In the genomic region with DNA sequence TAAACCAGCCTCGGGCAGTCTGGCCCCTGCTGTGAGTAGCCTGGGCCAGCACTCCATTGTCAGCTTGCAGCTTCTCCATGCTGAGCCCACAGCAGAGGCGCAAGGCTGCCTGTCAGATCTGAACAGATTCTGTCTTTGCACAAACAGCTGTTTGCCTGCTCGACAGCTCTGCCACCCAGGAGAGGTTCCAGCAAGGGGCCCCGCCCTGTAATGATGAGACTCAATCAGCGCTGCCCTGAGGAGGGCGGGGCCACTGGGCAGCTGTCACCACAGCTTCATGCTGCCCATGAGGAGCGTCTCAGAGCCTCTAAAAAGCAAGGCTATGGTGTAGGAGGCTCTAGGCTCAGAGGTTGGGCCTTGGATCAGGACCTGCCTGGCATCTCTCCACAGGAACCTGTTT, we compare ENCODE assay signal across 9 mouse cellular contexts. TPM values are rescaled to one million over a fixed set of nuclear protein-coding genes. Genes with fewer than 3 reads are reported as not detected.
DNase-seq lines count a peak whose midpoint lies in the region; ATAC-seq and TF ChIP-seq lines count a peak whose summit lies in the region.
"Had no signal": no experiment of that assay in that cellular context is flagged by ENCODE, and none has a peak within 500 bp of the region (broad histone marks: within the 10 kb centered on the region; RNA-seq: fewer than 3 reads in every experiment).

No protein-coding gene starts in this region.

- no peak overlapping the region for H3K4me2 ChIP-seq in kidney, embryonic 16.5 days (replicated peaks; ENCODE audit: low read depth, low read length)

- no peak overlapping the region for H3K4me3 ChIP-seq in kidney, embryonic 16.5 days (ENCODE audit: low read length)
- no peak overlapping the region for H3K4me3 ChIP-seq in kidney, adult 2 months (ENCODE audit: insufficient read depth, low read depth, low read length)

- 32% methylated on average over 7 of the region's 7 CpGs for WGBS in kidney, embryonic 16.5 days
- WGBS in kidney, adult 2 months, result 67% methylated on average over 7 of the region's 7 CpGs

- H3K4me1 ChIP-seq in kidney, embryonic 16.5 days (ENCODE audit: insufficient read depth, low read length), result peaks cover 34% of the 10 kb centered on the region
- H3K4me1 ChIP-seq in kidney, adult 2 months (ENCODE audit: control insufficient read depth, insufficient read depth, low read length), result peaks cover 18% of the 10 kb centered on the region

- no peak overlapping the region for H3K9ac ChIP-seq in kidney, embryonic 16.5 days (replicated peaks; ENCODE audit: low read length)

- DNase-seq in kidney, adult 2 months, result no peak
- peak; percentile 81 for DNase-seq in brain, adult 2 months (ENCODE audit: low read depth, low spot score)
- peak; percentile 68 for DNase-seq in gastrocnemius, postnatal 10 days
- DNase-seq in lung, postnatal 36 days, result peak; percentile 12
- no peak for DNase-seq in heart, adult 8-10 months (ENCODE audit: low spot score)
- DNase-seq in testis, postnatal 14 days (ENCODE audit: low spot score), result no peak
- DNase-seq in cerebellum, postnatal 4 days (ENCODE audit: low spot score in 2 of 2), result no peak

- no peaks in the 10 kb centered on the region for H3K27me3 ChIP-seq in kidney, embryonic 16.5 days (ENCODE audit: insufficient read depth, low read length)
- H3K27me3 ChIP-seq in kidney, adult 2 months (replicated peaks; ENCODE audit: control insufficient read depth, insufficient read depth, low read length), result no peaks in the 10 kb centered on the region
- H3K27me3 ChIP-seq: Patski had no signal

- H3K36me3 ChIP-seq in kidney, embryonic 16.5 days (ENCODE audit: insufficient read depth, low read length), result no peaks in the 10 kb centered on the region
- H3K36me3 ChIP-seq in kidney, adult 2 months (ENCODE audit: control insufficient read depth, insufficient read depth, low read length), result no peaks in the 10 kb centered on the region

- TF ChIP-seq CTCF in kidney, adult 2 months (conservative IDR thresholded peaks at IDR 0.05; ENCODE audit: insufficient read depth, insufficient read length, low read depth, low read length), result no peak

- TF ChIP-seq POLR2A in kidney, adult 2 months (IDR thresholded peaks at IDR 0.05; ENCODE audit: low read depth, low read length), result no peak

- peak; percentile 46; the same call in 1 of the 2 replicates for ATAC-seq in kidney, embryonic 16.5 days (ENCODE audit: low FRiP score, low TSS enrichment)
- ATAC-seq: Patski had no signal

- H3K9me3 ChIP-seq in kidney, embryonic 16.5 days (ENCODE audit: low read length), result 0 out of 2 replicates have a peak, but pooled peaks cover 3% of the 10 kb centered on the region

- H3K27ac ChIP-seq in kidney, embryonic 16.5 days (ENCODE audit: low read length), result no peak overlapping the region
- no peak overlapping the region for H3K27ac ChIP-seq in kidney, adult 2 months (ENCODE audit: insufficient read depth, low read depth, low read length)

RNA-seq across cellular contexts. Expression of a gene that starts 47.7 kb away (rescaled TPM):
- 5.4 and 6.8 TPM in 2 replicates for polyA plus RNA-seq in kidney, embryonic 16.5 days (2015; fragmentation: Nextera tagmentation; extraction: Ambion mirVana)
- polyA plus RNA-seq in kidney, adult 2 months (2012; rRNA removed), result 23.1 and 25.1 TPM in 2 replicates
- total RNA-seq in gastrocnemius, postnatal 10 days (2021), result under 1 TPM; 0.61 to 0.99 TPM
- total RNA-seq in heart, adult 8-10 months (2022), result 1 to 10 TPM in 3 of 4 experiments, under 1 TPM in 1; 0.92 to 2.0 (median 1.4) TPM

RNA-seq across cellular contexts. Expression of a gene that starts 52.9 kb away (rescaled TPM):
- polyA plus RNA-seq in kidney, embryonic 16.5 days (2015; fragmentation: Nextera tagmentation; extraction: Ambion mirVana), result 231 and 241 TPM in 2 replicates
- polyA plus RNA-seq in kidney, adult 2 months (2012; rRNA removed), result 122 and 126 TPM in 2 replicates
- 10 to 100 TPM; 63.2 to 67.3 TPM for total RNA-seq in gastrocnemius, postnatal 10 days (2021)
- 10 to 100 TPM; 62.2 to 71.6 (median 68.0) TPM for total RNA-seq in heart, adult 8-10 months (2022)

Comparison
In these comparisons a context has a peak if more than half of its experiments do, and no peak if none do; other contexts are left out.
1. DNase-seq: peak in brain, adult 2 months (single experiment), gastrocnemius, postnatal 10 days (single experiment) and lung, postnatal 36 days (single experiment); none in kidney, adult 2 months (single experiment), heart, adult 8-10 months (single experiment), testis, postnatal 14 days (single experiment) and cerebellum, postnatal 4 days (0 of 2).